Mouse (Mus musculus) bone marrow macrophage, adult 2 months (primary cell): ENCODE results near the gene Btbd9. TPM values are rescaled to one million over a fixed set of nuclear protein-coding genes. Genes with fewer than 3 reads are reported as not detected.

Experiments
- H3K27ac ChIP-seq: 2 replicates; pipeline ENCODE4 v1.5.1; 2012; ENCODE audit warnings: low read depth, low read length; ENCODE audit not compliant: insufficient read depth
- H3K4me1 ChIP-seq: 2 replicates; pipeline ENCODE4 v1.6.1; 2012; ENCODE audit warnings: low read length; ENCODE audit not compliant: control insufficient read depth, insufficient read depth
- H3K4me3 ChIP-seq: 2 replicates; pipeline ENCODE4 v1.5.1; 2012; ENCODE audit warnings: mild to moderate bottlenecking, low read length, moderate library complexity; ENCODE audit not compliant: insufficient read depth
- CTCF ChIP-seq: IDR thresholded peaks from 2 replicates; pipeline ENCODE4 v1.5.1; 2012; ENCODE audit warnings: low read depth, mild to moderate bottlenecking, low read length, moderate library complexity
- POLR2A ChIP-seq: IDR thresholded peaks from 2 replicates; pipeline ENCODE4 v1.6.1; 2012; ENCODE audit warnings: mild to moderate bottlenecking, low read depth, low read length, borderline replicate concordance
- polyA plus RNA-seq: library from polyadenylated mRNA; stranded (reverse); fragments of >200 nt; gene quantifications from 2 replicates; pipeline ENCODE4 v1.2.4, GENCODE M21; 2012; ENCODE audit not compliant: missing spikeins, insufficient read depth, insufficient read length

The Btbd9 gene
- polyA plus RNA-seq, 1 experiment, result 22.9 TPM

GRCm38 (mm10) chr17:30280323-30281118 lies 295.8 kb downstream of the Btbd9 start:
- Histone ChIP-seq H3K4me3 (no peak overlapping the region), H3K27ac (no peak overlapping the region), H3K4me1 (peaks cover 13% of the 10 kb centered on the region)
- TF ChIP-seq CTCF (no peak), POLR2A (no peak)

GRCm38 (mm10) chr17:30279684-30280083 lies 296.6 kb downstream of the Btbd9 start:
- TF ChIP-seq POLR2A, result no peak
- no peak for TF ChIP-seq CTCF
- Histone ChIP-seq H3K27ac (no peak overlapping the region), H3K4me1 (peaks cover 13% of the 10 kb centered on the region), H3K4me3 (no peak overlapping the region)

- Histone ChIP-seq H3K4me1 (peaks cover 13% of the 10 kb centered on the region), H3K4me3 (no peak overlapping the region), H3K27ac (no peak overlapping the region)
- TF ChIP-seq CTCF (no peak), POLR2A (no peak)
These were observed 297.5 kb downstream of the Btbd9 start for GRCm38 (mm10) chr17:30278596-30279378.

- peaks cover 13% of the 10 kb centered on the region for H3K4me1 ChIP-seq
- H3K4me3 ChIP-seq, result no peak overlapping the region
- no peak overlapping the region for H3K27ac ChIP-seq
- TF ChIP-seq POLR2A, result no peak
- no peak for TF ChIP-seq CTCF
These were observed 299.8 kb downstream of the Btbd9 start for GRCm38 (mm10) chr17:30276477-30276876.

- TF ChIP-seq POLR2A, result no peak
- TF ChIP-seq CTCF, result no peak
These were observed 303.5 kb downstream of the Btbd9 start for GRCm38 (mm10) chr17:30272769-30273168.

GRCm38 (mm10) chr17:30269136-30270063 lies 306.9 kb downstream of the Btbd9 start:
- Histone ChIP-seq H3K27ac (no peak overlapping the region), H3K4me3 (no peak overlapping the region), H3K4me1 (no peaks in the 10 kb centered on the region)
- TF ChIP-seq POLR2A, result no peak
- TF ChIP-seq CTCF, result no peak

More at GRCm38 (mm10) chr17:30272769-30273168, 303.5 kb downstream of the Btbd9 start:
- Histone ChIP-seq H3K4me1 (peaks cover 6% of the 10 kb centered on the region), H3K4me3 (no peak overlapping the region), H3K27ac (no peak overlapping the region)

GRCm38 (mm10) chr17:30268456-30268855 lies 307.8 kb downstream of the Btbd9 start:
- Histone ChIP-seq H3K4me1 (no peaks in the 10 kb centered on the region), H3K4me3 (no peak overlapping the region), H3K27ac (no peak overlapping the region)
- TF ChIP-seq POLR2A (no peak), CTCF (no peak)

- Histone ChIP-seq H3K4me3 (no peak overlapping the region), H3K4me1 (no peaks in the 10 kb centered on the region), H3K27ac (no peak overlapping the region)
- TF ChIP-seq POLR2A (no peak), CTCF (no peak)
These were observed 308.8 kb downstream of the Btbd9 start for GRCm38 (mm10) chr17:30267432-30267973.

GRCm38 (mm10) chr17:30263535-30263934 lies 312.8 kb downstream of the Btbd9 start:
- H3K4me1 ChIP-seq, result peaks cover 13% of the 10 kb centered on the region; the same call in 1 of the 2 replicates
- no peak overlapping the region for H3K27ac ChIP-seq
- H3K4me3 ChIP-seq, result no peak overlapping the region
- no peak for TF ChIP-seq POLR2A
